Mouse (Mus musculus): ENCODE results near the gene Lrrc73.

Gene Lrrc73

DNA sequence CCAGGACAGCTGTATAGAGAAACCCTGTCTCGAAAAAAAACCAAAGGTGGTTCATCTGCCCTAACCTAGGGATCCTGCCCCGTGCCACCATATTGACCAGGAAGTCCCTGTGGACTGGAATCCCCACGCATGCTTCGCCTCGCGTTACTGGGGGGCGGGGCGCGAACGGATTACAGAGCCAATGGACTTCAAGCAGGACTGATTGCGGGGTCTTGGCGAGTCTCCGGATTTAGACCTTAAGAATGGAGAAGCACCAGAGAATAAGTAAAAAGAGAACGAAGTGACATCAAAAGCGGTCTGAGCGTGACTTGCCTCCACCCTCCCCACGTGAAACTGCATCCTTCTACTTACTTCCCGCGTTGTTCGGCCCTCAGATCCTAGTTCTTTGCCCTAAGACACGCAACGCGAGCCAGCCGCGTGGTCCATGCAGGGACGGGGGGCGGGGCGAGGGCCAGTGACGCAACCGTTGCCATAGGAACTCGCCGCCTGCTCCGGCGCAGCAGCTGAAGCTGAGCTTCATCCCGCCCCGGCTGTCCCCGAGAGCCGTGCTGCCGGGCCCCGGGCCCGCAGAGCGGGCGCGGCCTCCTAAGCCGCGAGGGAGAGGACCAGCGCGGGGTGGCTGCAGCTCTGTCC is at the start of gene Lrrc73:
Gene Lrrc73, plus strand, starts transcription at position 80 of the 633 bp plus-strand sequence.
- DNase-seq: peak; percentile 96

DNA sequence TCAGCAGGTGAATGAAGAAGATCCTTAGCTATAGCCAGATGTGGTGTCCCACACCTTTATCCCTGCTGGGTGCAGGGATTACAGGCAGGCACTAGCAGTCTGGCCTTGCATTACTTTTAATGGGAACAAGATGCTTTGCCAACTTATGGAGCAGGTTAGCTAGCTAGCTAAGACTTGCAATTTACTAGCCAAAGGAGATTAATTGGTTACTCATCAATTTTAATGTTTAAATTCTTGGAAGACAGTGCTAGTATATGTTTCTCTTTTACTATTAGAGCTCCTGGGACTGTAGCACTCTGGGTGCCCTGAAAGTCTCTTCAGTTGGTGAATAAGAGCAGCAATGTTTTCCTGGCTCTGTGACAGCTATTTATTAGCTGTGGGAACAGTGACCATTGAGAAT is 46.7 kb upstream of the Lrrc73 start:
- peak in 1 of 2 experiments; percentile 6 for DNase-seq

DNA sequence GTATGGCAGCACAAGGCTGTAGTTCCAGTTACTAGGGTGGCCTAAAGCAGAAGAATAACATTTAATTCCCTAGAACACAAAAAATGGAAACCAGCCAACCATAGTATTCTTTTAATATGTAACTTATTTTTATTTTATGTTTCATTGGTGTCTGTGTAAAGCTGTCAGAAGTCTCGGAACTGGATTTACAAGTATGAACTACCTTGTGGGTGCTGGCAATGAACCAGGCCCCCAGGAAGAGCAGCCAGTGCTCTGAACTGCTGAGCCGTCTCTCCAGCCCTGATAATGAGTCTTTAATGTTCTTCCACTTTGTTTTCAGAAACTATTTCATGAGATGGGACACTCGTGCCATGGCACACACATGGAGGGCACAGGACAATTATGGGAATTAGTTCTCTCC is 42.8 kb upstream of the Lrrc73 start:
- DNase-seq: peak; percentile 13 to 52

DNA sequence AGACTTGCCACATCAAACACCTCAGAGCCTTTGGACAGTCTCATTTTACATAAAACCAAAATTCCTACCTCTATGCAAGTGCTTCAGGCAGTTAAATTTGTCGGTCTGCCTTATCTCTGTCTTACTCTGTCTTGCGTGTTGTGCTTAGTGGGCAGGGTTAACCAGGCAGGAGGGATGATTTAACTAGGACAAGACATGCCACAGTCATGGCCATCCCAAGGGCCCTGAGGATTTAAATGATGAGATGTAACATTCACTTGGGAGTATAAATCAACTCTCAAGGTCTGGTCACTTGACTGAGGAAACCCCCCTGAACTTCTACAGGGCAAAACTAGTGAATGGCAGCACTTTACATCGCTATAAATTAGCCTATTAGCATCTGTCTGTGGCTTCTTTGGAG is 31.7 kb upstream of the Lrrc73 start:
- no peak for DNase-seq

DNA sequence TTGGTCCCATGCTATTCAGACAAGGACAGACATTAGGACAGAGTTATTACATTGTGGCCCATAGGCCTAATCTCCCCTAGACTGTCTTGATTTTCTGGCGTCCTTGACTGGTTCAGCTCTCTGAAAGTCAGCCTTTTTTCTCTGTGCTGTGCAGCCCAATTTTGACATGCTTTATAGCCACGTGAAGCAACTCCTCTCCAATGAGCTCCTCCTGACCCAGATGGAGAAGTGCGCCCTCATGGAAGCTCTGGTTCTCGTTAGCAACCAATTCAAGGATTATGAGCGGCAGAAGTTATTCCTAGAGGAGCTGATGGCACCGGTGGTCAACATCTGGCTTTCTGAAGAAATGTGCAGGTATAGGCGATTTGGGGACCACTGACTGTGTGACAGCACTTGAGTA is 25.8 kb upstream of the Lrrc73 start:
- DNase-seq: no peak

DNA sequence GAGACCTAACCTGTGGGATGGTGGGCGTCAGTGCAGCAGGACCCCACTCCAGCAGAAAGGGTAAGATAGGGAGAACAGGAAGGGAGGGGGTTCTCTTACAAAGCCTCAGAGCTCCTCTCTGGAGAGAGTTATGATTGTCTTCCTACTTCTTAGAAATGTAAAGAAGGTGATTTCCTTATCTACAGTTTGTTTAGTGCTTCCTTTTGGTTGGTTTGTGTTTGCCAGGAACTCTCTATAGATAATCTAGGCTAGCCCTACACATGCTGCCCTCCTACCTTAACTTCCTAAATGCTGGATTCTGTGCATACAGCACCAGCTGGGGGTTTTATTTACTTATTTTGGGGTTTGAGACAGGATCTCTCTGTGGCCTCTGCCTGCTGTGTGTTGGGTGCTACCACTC is 17.3 kb upstream of the Lrrc73 start:
- DNase-seq: no peak

DNA sequence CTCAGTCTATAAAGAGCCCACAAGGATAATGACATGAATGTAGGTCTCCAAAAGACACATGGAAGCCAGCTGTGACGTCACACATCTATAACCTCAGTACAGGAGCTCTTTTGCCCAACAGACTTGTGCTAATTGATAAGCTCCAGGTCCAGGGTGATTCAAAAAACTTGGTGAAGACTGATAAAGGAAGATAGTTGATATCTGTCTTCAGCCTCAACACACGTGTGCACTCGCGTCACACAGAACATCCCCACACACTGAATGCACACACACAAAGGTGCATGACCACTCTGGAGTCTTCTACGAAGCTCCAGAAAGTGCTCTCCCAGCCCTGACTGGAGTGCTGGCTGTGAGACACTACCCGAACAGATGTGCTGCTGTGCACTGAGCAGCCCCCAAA is 16.3 kb upstream of the Lrrc73 start:
- DNase-seq: no peak

DNA sequence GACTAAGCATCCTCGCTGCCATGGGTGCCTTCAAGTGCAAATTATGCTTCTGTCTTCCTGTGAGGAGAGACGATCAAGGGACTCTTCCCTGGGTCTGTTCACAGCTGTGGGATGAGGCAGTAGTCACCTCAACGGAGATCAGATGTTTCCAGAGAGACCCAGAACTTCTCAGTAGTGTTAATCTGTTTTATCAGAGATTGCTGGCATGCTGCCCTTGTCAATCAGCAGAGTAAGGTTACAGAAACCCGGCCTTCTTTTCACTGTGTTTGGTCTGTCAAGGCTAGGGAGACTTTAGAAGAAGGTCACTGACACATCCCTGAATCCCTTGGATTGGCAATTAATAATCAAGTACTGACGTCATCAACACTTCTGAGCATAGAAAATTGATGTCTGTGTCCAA is 15.9 kb upstream of the Lrrc73 start:
- no peak for DNase-seq

DNA sequence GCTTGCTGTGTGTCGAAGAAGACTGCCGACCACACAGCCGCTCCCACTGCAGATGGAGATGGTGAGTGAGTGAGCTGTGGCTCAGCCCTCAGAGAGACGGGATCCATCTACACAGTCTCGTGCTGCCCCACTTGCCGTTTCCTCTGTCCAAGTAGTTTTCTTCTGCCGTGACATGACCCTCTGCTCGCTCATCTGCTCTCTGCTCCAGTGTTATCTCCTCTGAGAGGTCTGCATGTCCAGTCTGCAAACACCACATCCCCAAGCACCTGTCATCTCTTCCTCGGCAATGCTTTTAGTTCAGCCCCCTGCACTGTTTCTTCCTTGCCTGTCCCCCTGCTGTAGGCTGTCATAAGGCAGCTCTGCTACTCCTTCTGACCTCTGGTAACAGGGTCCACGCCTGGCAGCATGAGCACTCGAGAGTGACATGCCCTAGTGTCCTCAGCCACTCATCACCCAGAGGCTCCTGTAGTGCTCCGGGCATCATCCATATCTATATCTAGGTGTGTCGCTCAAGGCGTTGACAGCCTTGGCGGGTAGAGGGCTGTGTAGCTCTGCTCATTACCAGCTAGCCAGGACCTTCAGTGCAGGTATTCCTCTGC is 13.7 kb upstream of the Lrrc73 start:
- DNase-seq: no peak

DNA sequence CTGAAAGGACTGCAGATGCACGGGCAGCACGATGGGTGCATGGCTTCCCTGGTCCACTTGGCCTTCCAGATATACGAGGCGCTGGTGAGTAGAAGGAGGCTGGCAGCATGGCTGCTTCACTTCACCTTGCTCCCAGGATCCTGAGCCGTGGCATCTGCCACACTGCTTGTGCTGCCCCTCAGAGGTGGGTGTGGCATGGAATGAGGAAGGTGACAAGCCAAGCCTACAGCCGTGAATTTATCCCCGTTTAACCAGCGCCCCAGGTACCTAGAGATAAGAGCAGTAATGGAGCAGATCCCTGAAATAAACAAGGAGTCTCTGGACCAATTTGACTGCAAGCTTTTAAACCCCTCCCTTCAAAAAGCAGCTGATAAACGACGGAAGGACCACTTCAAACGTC is 11.9 kb upstream of the Lrrc73 start:
- no peak for DNase-seq

DNA sequence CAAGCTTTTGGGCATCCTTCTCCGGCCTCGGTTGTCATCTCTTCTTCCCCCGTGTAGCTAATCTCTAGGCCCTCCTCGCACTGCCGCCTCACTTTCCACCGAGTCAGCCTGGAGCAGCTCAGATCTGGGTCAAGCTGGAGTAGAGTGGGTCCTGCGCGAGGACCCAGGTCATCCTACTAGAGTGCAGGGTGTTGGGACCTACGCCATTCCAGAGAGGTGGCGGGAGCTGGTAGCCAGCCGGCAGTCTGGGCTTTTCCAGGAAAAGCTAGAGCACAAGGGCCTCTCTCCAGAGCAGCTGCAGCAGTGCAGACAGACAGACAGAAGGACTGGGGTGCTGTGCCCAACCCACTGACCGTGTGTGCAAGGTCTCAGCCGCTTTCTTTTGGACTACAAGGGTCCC is 11.1 kb upstream of the Lrrc73 start:
- no peak for DNase-seq

DNA sequence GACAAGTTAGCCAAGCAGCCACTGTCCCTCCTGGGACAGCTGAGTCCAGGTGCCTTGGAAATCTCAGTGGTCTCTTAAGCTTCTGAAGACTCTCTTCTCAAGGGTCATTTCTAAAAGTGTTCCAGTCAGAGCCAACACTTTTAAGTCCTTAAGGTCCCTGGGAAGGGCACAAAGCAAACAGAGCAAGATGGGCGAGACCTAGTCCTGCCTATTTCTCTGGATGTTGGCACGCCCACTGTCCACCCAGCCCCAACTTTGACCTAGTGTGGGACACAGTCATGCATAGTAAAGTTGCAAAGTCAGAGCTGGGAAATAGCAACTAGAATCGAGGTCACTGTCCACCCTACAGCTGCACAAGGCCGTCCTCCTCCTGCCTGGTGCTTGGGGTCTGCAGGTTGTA is 10.3 kb upstream of the Lrrc73 start:
- peak; percentile 29 to 64 for DNase-seq

DNA sequence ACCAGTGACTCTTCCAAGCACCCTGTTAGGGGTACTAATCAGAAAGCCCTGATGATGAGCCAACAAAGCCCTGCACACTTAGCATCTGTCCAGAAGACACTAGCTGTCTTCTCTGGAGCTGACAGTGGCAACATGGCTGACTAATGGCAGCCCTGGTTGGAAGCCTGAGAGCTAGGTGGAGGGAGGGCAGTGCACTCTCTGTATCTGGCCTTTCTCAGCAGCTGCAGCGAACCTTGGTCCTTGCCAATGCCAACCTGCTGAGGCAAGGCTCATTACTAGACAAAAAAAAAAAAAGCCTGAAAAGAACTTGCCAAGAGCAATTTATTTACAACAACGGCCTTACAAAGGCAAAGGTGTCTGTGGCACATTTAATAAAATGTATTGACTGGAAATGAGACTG is 9.7 kb upstream of the Lrrc73 start:
- peak; percentile 45 to 77 for DNase-seq

DNA sequence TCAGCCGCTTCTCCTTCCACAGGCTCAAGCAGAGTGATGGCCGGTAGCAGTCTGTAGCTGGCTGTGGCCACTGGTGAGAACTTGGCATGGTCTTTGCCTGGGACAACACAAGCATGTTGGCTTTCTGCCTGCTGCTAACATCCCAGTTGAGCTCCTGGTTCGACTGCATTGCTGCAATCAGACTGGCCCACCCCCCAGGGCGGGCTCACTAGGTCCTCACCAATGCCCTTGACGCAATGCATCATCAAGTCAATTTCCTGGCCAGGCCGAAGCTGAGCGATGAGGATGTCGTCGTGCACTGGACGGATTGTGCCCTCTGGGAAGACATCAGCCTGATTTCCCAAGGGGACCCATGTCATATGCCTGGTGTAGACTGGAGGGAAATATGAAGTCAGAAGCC is 8.8 kb upstream of the Lrrc73 start:
- no peak for DNase-seq

DNA sequence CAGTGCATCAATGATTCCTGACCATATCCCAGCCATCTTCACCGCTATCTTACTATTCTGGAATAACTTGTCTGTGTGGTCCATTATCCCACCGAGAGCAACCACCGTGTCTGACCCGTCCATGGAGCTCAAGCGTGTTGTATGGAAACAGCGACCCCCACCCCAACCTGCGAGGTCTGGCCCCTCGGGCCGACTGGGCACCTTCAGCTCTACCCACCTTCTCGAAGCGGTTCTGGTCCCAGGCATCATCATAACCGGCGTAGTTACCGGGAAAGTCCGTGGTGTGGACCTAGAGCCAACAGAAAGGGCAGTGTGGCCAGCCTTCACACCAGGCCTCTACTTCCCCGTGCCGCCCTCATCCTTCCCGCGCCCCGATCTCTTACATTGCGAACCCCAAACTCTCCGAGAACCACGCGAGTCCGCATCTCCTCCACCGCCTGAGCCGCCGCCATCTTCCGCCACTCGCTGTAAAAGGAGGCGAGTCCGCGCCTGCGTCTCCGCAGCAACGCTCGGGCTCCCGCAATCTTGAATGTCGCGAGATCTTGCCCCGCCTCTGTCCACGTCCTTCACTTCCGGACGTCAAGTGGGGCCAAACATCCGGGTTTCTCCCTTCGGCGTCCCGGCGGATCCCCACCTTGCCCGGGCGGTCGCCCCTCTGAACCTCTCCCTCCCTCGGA is 5.7 kb upstream of the Lrrc73 start, which contains the start of the genes Polr1c and Yipf3:
Gene Polr1c, minus strand, starts transcription at position 543 of the 677 bp plus-strand sequence.
Gene Yipf3, plus strand, starts transcription at position 569 of the 677 bp plus-strand sequence.
- DNase-seq: peak; percentile 97 to 98

DNA sequence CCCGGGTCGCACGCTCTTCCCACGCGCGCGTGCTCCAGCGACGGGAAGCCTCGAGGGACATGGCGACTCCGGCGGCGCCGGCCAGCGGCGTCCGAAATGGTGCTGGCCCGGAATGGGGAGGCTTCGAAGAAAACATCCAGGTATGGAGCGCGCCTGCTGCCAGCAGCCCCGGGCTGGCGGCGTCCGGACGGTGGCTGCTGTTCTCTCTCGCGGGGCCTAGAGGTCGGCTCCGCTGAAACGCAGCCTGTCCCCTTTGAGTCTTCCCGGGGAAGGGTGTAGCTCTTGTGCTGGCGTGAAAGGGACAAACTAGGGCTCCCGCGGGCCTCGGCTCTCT is 5.2 kb upstream of the Lrrc73 start:
- DNase-seq: no peak

DNA sequence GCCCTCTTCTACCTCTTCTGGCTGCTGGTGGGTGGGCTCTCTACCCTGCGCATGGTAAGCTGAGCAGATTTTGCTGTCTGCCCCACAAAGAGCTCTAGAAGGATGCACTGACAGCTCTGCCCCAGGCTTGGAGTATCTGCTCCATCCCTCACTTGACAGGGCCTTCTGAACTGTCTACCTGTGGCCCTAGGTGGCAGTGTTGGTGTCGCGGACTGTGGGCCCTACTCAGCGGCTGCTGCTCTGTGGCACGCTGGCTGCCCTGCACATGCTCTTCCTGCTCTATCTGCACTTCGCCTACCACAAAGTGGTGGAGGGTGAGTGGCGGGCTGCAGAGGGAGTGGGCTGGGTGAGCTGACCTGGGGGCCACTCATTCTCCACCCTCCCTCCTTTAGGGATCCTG is 2.2 kb upstream of the Lrrc73 start:
- DNase-seq: peak in 1 of 2 experiments; percentile 18

DNA sequence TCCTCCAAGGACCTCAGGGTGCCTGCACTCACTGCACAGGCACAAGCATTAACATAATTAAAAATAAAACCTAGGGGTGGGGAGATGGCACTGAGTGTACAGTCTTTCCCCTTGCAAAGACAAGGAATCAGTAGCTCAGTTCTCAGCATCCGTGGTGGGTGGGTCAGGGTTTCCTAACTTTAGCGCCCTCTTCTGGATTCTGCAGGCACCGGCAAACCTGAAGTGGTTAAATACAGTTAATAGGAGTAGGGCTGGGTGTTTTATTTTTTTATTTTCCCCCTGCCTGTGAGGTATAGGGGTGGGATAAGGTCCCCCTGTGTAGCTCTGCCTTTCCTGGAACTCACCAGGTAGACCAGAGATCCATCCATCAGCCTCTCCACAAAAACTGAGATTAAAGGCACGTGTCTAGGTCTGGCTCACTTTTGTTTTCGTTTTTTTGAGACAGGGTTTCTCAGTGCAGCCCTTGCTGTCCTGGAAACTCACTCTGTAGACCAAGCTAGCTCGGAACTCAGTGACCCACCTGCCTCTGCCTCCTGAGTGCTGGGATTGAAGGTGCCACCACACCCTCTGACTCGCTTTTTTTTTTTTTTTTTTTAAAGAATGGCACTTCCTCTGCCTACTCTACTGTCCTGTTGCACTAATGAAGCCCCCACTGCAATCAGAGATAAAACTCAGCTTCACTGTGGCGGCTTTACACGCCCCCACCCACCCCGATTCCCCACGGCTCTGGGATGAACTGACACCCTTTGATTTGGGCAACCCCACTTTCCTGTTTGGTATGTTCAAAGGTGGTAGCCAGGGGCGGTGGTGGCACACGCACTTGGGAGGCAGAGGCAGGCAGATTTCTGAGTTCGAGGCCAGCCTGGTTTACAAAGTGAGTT is 520 bp upstream of the Lrrc73 start:
- DNase-seq: peak; percentile 51 to 54

DNA sequence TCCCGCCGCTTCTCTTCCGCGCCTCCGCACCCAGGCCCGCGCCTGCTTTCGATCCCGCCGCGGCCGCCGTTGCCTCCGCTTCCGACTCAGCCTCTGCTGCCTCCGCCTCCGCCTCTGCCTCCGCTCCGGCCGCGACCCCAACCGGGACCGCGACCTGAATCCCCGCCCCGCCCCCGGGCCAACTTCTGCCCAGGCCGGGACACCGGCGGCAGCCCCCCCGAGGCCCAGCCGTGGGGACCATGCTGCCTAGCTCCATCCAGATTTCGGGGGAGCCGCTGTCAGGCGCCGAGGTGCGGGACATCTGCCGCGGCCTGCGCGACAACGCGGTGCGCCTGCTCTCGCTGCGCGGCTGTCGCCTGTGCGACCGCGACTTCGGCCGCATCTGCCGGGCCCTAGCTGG is 775 bp downstream of the Lrrc73 start:
- peak; percentile 27 to 61 for DNase-seq

DNA sequence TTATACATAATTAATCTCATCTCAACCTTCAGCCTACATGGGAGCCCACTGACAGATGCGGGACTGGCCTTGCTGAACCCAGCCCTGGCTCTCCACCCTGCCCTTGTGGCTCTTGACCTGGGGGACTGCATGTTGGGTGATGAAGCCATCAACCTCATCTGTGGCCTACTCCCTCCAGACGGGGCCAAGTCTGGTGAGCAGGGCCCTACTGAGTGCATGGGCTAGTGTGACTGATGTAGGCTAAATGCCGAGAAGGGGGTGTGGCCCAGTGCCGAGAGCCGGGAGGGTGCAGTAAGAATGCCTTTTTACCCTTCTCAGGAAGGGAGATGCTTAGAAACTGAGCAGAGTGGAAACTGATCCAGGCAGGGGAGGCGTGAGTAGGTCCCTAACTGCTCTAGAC is 1.8 kb downstream of the Lrrc73 start:
- no peak for DNase-seq

DNA sequence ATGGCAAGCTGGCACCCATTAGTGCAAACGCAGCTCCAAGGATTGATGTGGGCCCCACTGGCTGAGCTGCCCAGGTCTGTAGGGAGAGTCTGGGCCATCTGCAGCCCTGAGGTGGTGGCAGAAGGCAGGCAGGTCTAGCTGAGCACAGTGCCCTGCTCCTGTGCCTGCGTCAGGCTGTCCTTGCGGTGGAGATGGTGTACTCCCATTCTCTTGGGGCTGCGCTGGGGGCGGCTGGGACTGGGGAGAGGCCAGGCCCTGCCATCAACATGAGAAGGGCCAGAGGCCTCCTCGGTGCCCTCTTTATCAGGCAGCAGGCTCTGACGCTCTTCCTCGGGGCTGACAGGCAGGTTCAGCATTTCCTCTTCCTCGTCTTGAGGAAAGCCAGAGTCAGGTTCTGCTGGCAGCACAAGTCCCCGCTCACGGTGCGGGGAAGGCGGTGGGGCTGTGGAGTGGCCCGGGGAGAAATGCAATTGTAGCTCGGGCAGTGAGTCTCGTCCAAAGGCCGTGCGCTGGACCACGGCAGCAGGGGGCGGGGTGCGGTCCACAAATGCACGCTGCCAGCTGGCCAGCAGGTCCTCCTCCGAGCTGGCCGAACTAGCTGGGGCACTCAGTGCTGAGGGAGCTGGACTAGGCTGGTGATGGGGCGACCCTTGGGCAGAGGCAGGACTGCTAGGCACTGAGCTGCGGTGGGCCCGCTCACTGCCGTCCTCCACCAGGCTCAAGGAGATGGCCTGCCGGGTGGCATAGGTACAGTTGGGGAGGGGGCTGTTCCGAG is 5.1 kb downstream of the Lrrc73 start:
- DNase-seq: peak; percentile 22 to 65

DNA sequence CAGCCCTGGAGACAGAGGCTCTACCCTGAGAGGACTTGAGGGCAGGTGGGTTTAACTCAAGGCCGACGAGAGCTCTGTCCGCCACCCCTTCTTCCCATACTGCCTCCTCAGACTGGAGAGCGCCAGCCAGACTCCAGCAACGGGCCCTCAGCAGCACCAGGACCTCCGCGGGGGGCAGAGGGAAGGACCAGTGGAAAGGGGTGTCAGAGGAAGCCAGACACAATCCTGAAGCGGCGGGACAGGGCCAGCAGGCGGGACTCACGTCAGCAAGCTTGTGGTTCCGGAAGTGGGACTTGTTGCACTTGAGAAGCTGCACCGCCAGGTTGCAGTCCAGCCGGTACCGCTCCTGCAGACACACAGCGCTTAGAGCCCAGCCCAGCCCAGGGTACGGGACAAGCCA is 6.3 kb downstream of the Lrrc73 start:
- DNase-seq: no peak

Data from kidney, postnatal 25 days (tissue).